Mouse (Mus musculus) liver, postnatal 0 days (tissue): ENCODE results near the gene Adamts17.

Experiments used
- CTCF ChIP-seq: sonication (generic); IDR thresholded peaks from 2 replicates; pipeline ENCODE4 v1.5.1; 2016; ENCODE audit warnings: antibody characterized with exemption, low read depth
- EP300 ChIP-seq: IDR thresholded peaks from 2 replicates; pipeline ENCODE4 v1.6.1; 2016; ENCODE audit warnings: antibody characterized with exemption, low read depth, mild to moderate bottlenecking

DNA sequence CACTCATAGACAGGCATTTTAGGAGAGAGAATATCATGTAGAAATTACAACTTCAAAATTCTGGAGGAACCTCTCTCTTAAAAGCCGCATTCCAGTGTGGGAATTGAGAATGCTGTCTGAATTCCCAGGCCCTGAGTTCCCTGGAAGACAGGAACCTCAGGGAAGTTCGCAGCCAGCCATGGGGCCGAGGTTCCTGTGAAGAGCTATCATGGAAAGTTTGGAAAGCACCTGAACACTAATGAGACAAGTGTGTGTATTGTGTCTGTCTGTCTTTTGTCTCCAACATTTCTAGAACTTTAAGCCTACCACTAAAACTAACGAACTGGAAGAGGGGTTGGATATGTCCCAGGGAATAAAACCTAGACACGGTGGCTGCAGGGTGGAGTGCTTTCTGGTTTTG is 170.3 kb downstream of the Adamts17 start:
- TF ChIP-seq CTCF (no peak), EP300 (no peak)
